Mouse (Mus musculus): Measurements from ENCODE around the gene Creb3l1. TPM values are rescaled to one million over a fixed set of nuclear protein-coding genes. Genes with fewer than 3 reads are reported as not detected.

Gene Creb3l1
- polyA plus RNA-seq, 1 experiment, result 3.1 TPM

DNA sequence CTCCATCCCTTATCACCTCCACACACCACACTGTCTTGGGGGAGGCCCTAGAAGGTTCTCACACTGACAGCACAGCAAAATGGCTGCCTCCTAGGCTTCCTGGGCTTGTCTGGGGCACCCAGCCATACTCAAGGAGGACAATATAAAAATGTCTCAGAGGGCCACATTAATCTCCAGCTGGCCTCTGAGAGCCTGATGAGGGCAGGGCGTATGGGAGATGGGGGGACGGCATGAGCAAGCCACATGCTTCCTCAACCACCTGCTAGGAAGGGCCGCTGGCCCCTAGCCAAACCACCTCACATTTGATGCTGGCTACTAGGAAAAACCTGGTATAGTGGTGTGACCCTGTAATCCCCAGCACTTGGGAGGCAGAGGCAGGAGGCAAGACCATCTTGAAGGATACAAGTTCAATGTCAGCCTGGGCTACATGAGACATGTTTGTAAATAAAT, 75.5 kb downstream of the Creb3l1 start:
- no peaks in the 10 kb centered on the region for H3K36me3 ChIP-seq (ENCODE audit: control insufficient read depth, insufficient read depth, low read length)
- peaks cover 4% of the 10 kb centered on the region for H3K4me1 ChIP-seq (ENCODE audit: control insufficient read depth, insufficient read depth, low read length)
- no peak for TF ChIP-seq CTCF (IDR thresholded peaks at IDR 0.05; ENCODE audit: control insufficient read depth, insufficient read depth, insufficient replicate concordance, low read depth, low read length)
- TF ChIP-seq POLR2A (IDR thresholded peaks at IDR 0.05; ENCODE audit: control insufficient read depth, low read depth, low read length), result no peak

GRCm38 (mm10) chr2:91948151-91948509, 76.2 kb downstream of the Creb3l1 start:
- no peak overlapping the region for H3K4me3 ChIP-seq (ENCODE audit: control insufficient read depth, low read depth, low read length)
- H3K27me3 ChIP-seq (ENCODE audit: control insufficient read depth, insufficient read depth, low read length), result no peaks in the 10 kb centered on the region
- no peak for TF ChIP-seq CTCF (IDR thresholded peaks at IDR 0.05; ENCODE audit: control insufficient read depth, insufficient read depth, insufficient replicate concordance, low read depth, low read length)
- TF ChIP-seq POLR2A (IDR thresholded peaks at IDR 0.05; ENCODE audit: control insufficient read depth, low read depth, low read length), result no peak
- H3K4me1 ChIP-seq (ENCODE audit: control insufficient read depth, insufficient read depth, low read length), result no peaks in the 10 kb centered on the region
- no peak overlapping the region for H3K27ac ChIP-seq (ENCODE audit: control insufficient read depth, insufficient read depth, low read depth, low read length)
- H3K36me3 ChIP-seq (ENCODE audit: control insufficient read depth, insufficient read depth, low read length), result no peaks in the 10 kb centered on the region

More for the DNA sequence above, 75.5 kb downstream of the Creb3l1 start:
- no peaks in the 10 kb centered on the region for H3K27me3 ChIP-seq (ENCODE audit: control insufficient read depth, insufficient read depth, low read length)
- no peak overlapping the region for H3K4me3 ChIP-seq (ENCODE audit: control insufficient read depth, low read depth, low read length)
- H3K27ac ChIP-seq (ENCODE audit: control insufficient read depth, insufficient read depth, low read depth, low read length), result no peak overlapping the region

- Histone ChIP-seq H3K4me3 (ENCODE audit: control insufficient read depth, low read depth, low read length) (no peak overlapping the region), H3K36me3 (ENCODE audit: control insufficient read depth, insufficient read depth, low read length) (no peaks in the 10 kb centered on the region), H3K27ac (ENCODE audit: control insufficient read depth, insufficient read depth, low read depth, low read length) (no peak overlapping the region), H3K27me3 (ENCODE audit: control insufficient read depth, insufficient read depth, low read length) (no peaks in the 10 kb centered on the region), H3K4me1 (ENCODE audit: control insufficient read depth, insufficient read depth, low read length) (no peaks in the 10 kb centered on the region)
- no peak for TF ChIP-seq CTCF (IDR thresholded peaks at IDR 0.05; ENCODE audit: control insufficient read depth, insufficient read depth, insufficient replicate concordance, low read depth, low read length)
- no peak for TF ChIP-seq POLR2A (IDR thresholded peaks at IDR 0.05; ENCODE audit: control insufficient read depth, low read depth, low read length)
These were observed 76.7 kb downstream of the Creb3l1 start for GRCm38 (mm10) chr2:91947397-91948150.

- no peak overlapping the region for H3K4me3 ChIP-seq (ENCODE audit: control insufficient read depth, low read depth, low read length)
- no peaks in the 10 kb centered on the region for H3K27me3 ChIP-seq (ENCODE audit: control insufficient read depth, insufficient read depth, low read length)
- TF ChIP-seq POLR2A (IDR thresholded peaks at IDR 0.05; ENCODE audit: control insufficient read depth, low read depth, low read length) (no peak), CTCF (IDR thresholded peaks at IDR 0.05; ENCODE audit: control insufficient read depth, insufficient read depth, insufficient replicate concordance, low read depth, low read length) (no peak)
- H3K27ac ChIP-seq (ENCODE audit: control insufficient read depth, insufficient read depth, low read depth, low read length), result no peak overlapping the region
- no peaks in the 10 kb centered on the region for H3K4me1 ChIP-seq (ENCODE audit: control insufficient read depth, insufficient read depth, low read length)
- H3K36me3 ChIP-seq (ENCODE audit: control insufficient read depth, insufficient read depth, low read length), result no peaks in the 10 kb centered on the region
These were observed 77.5 kb downstream of the Creb3l1 start for GRCm38 (mm10) chr2:91946836-91947235.

- H3K4me3 ChIP-seq (ENCODE audit: control insufficient read depth, low read depth, low read length), result no peak within 1 kb of the TSS
- TF ChIP-seq POLR2A (IDR thresholded peaks at IDR 0.05; ENCODE audit: control insufficient read depth, low read depth, low read length), result no peak
- TF ChIP-seq CTCF (IDR thresholded peaks at IDR 0.05; ENCODE audit: control insufficient read depth, insufficient read depth, insufficient replicate concordance, low read depth, low read length), result no peak
- no peaks in the 10 kb centered on the region for H3K27me3 ChIP-seq (ENCODE audit: control insufficient read depth, insufficient read depth, low read length)
- H3K27ac ChIP-seq (ENCODE audit: control insufficient read depth, insufficient read depth, low read depth, low read length), result no peak within 1 kb of the TSS
- no peaks in the 10 kb centered on the region for H3K36me3 ChIP-seq (ENCODE audit: control insufficient read depth, insufficient read depth, low read length)
- H3K4me1 ChIP-seq (ENCODE audit: control insufficient read depth, insufficient read depth, low read length), result no peaks in the 10 kb centered on the region
These were observed 78.8 kb downstream of the Creb3l1 start, which contains the start of gene Gm9821 for GRCm38 (mm10) chr2:91945483-91945882. Gene Gm9821, plus strand, starts transcription at chr2:91945703.

GRCm38 (mm10) chr2:91944170-91944950, 79.9 kb downstream of the Creb3l1 start:
- H3K27ac ChIP-seq (ENCODE audit: control insufficient read depth, insufficient read depth, low read depth, low read length), result no peak overlapping the region
- H3K27me3 ChIP-seq (ENCODE audit: control insufficient read depth, insufficient read depth, low read length), result no peaks in the 10 kb centered on the region
- H3K36me3 ChIP-seq (ENCODE audit: control insufficient read depth, insufficient read depth, low read length), result no peaks in the 10 kb centered on the region
- no peaks in the 10 kb centered on the region for H3K4me1 ChIP-seq (ENCODE audit: control insufficient read depth, insufficient read depth, low read length)
- H3K4me3 ChIP-seq (ENCODE audit: control insufficient read depth, low read depth, low read length), result no peak overlapping the region
- TF ChIP-seq CTCF (IDR thresholded peaks at IDR 0.05; ENCODE audit: control insufficient read depth, insufficient read depth, insufficient replicate concordance, low read depth, low read length) (peak; percentile 93; the same call in 1 of the 2 replicates), POLR2A (IDR thresholded peaks at IDR 0.05; ENCODE audit: control insufficient read depth, low read depth, low read length) (no peak)

- no peak overlapping the region for H3K4me3 ChIP-seq (ENCODE audit: control insufficient read depth, low read depth, low read length)
- no peak overlapping the region for H3K27ac ChIP-seq (ENCODE audit: control insufficient read depth, insufficient read depth, low read depth, low read length)
- no peaks in the 10 kb centered on the region for H3K27me3 ChIP-seq (ENCODE audit: control insufficient read depth, insufficient read depth, low read length)
- no peaks in the 10 kb centered on the region for H3K36me3 ChIP-seq (ENCODE audit: control insufficient read depth, insufficient read depth, low read length)
- no peak for TF ChIP-seq POLR2A (IDR thresholded peaks at IDR 0.05; ENCODE audit: control insufficient read depth, low read depth, low read length)
- peak; percentile 30; the same call in 1 of the 2 replicates for TF ChIP-seq CTCF (IDR thresholded peaks at IDR 0.05; ENCODE audit: control insufficient read depth, insufficient read depth, insufficient replicate concordance, low read depth, low read length)
- no peaks in the 10 kb centered on the region for H3K4me1 ChIP-seq (ENCODE audit: control insufficient read depth, insufficient read depth, low read length)
These were observed 81.9 kb downstream of the Creb3l1 start for GRCm38 (mm10) chr2:91942356-91942755.
